Mouse (Mus musculus) midbrain, embryonic 11.5 days (tissue): ENCODE measurements around the gene Ints5. TPM values are rescaled to one million over a fixed set of nuclear protein-coding genes. Genes with fewer than 3 reads are reported as not detected.
A peak's percentile ranks its signal among the peaks of the same experiment; 100 is the strongest.
"Not testable (repeated sequence)": the region's sequence is repeated elsewhere in the genome, so short reads cannot be mapped to it uniquely, and the experiment has no call there.

ENCODE experiments used
- ATAC-seq: fragments of 200-750 bp; cut with Nextera tagmentation; 2 replicates; pipeline ENCODE4 v1.8.0; 2017; ENCODE audit warnings: moderate TSS enrichment, moderate library complexity; ENCODE audit not compliant: low FRiP score
- DNase-seq: peaks from one replicate; pipeline ENCODE4 v3.0.0; 2015; ENCODE audit warnings: low spot score; ENCODE audit errors: missing footprints
- H3K27ac ChIP-seq: fragments of 300-500 bp; sonication (generic); 2 replicates; pipeline ENCODE4 v1.5.1; 2014; ENCODE audit warnings: low read depth, low read length
- H3K27me3 ChIP-seq: fragments of 300-500 bp; sonication (generic); 2 replicates; pipeline ENCODE4 v1.6.1; 2014; ENCODE audit warnings: mild to moderate bottlenecking, low read length, moderate library complexity, mixed read lengths; ENCODE audit not compliant: control insufficient read depth, insufficient read depth
- H3K36me3 ChIP-seq: fragments of 300-500 bp; sonication (generic); 2 replicates; pipeline ENCODE4 v1.6.1; 2014; ENCODE audit warnings: mild to moderate bottlenecking, low read length, moderate library complexity, mixed read lengths; ENCODE audit not compliant: control insufficient read depth, insufficient read depth
- H3K4me1 ChIP-seq: fragments of 300-500 bp; sonication (generic); 2 replicates; pipeline ENCODE4 v1.6.1; 2014; ENCODE audit warnings: low read length; ENCODE audit not compliant: control insufficient read depth, insufficient read depth
- H3K4me2 ChIP-seq: fragments of 300-500 bp; sonication (generic); 2 replicates; pipeline ENCODE4 v1.6.1; 2014; ENCODE audit warnings: mild to moderate bottlenecking, moderate library complexity
- H3K4me3 ChIP-seq: fragments of 300-500 bp; sonication (generic); 2 replicates; pipeline ENCODE4 v1.5.1; 2014; ENCODE audit warnings: low read depth, low read length
- H3K9ac ChIP-seq: fragments of 300-500 bp; sonication (generic); 2 replicates; pipeline ENCODE4 v1.6.1; 2014; ENCODE audit warnings: low read length
- H3K9me3 ChIP-seq: fragments of 300-500 bp; sonication (generic); 2 replicates; pipeline ENCODE4 v1.6.1; 2016; ENCODE audit warnings: low read length; ENCODE audit not compliant: control insufficient read depth
- WGBS: fragments of 180-500 bp; shearing (Covaris S2); extraction: QIAGEN DNeasy Blood & Tissue Kit; methylation state at CpG from one replicate; pipeline ENCODE4 v1.1.7; 2014; 5-methylcytosine and 5-hydroxymethylcytosine counted together
- polyA plus RNA-seq: library from polyadenylated mRNA; unstranded; fragments of >200 nt; fragmentation: Nextera tagmentation; extraction: Ambion mirVana; gene quantifications from 2 replicates; pipeline ENCODE4 v1.2.1, GENCODE M21; 2014

Ints5 gene
- polyA plus RNA-seq, 1 experiment from 2014 or later = 33.3 TPM

DNA sequence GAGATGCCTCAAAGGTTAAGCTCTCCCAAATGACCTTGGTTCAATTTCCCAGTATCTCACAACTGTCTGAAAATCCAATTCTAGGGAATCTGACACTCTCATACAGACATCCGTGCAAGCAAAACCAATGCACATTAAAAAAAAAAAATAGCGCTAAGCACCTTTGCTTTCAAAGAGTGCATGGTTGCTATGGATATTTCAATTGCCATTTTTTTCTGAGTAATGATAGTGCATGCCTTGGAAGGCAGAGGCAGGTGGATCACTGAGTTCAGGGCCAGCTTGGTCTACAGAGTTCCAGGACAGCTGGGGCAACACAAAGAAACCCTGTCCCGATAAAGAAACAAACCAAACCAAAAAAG lies 11.8 kb upstream of the Ints5 start:
- no peak for DNase-seq
- peak; percentile 42 for ATAC-seq
- H3K27me3 ChIP-seq = no peaks in the 10 kb centered on the region
- no peaks in the 10 kb centered on the region for H3K36me3 ChIP-seq
- peak overlapping the region; percentile 73 for H3K4me3 ChIP-seq
- peak overlapping the region; percentile 87 for H3K4me2 ChIP-seq
- H3K9me3 ChIP-seq = no peaks in the 10 kb centered on the region
- H3K4me1 ChIP-seq = peaks cover 7% of the 10 kb centered on the region; the same call in 1 of the 2 replicates
- peak overlapping the region; percentile 87 for H3K9ac ChIP-seq
- H3K27ac ChIP-seq = peak overlapping the region; percentile 56; the same call in 1 of the 2 replicates
- 13% methylated on average over 3 of the region's 3 CpGs for WGBS

DNA sequence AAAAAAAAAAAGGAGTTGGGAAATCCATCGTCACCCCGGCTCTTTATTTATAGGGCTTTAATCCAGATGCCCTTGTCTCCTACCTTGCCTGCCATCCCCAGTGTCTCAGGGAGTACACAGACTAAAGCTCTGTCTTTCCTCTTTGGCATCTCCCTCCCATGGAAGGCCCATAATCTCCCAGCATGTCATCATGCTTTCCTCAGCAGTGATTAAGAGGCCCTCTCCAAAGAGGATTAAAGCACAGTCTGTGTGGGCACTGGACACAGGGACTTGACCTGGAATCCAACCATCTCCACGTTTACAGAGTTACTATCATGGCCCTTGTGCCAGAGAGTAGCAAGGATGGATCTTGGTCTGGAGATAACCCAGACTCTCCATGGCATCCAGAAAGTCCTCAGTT lies 9.2 kb upstream of the Ints5 start, which contains the start of the genes Lbhd1 and Gm49403:
Lbhd1 (plus strand) TSS at position 117 of the 400 bp plus-strand sequence.
Gm49403 (plus strand) TSS at position 315 of the 400 bp plus-strand sequence.
- no peak within 1 kb of the TSS for H3K4me3 ChIP-seq
- H3K36me3 ChIP-seq = no peaks in the 10 kb centered on the region
- DNase-seq (no peak), ATAC-seq (no peak)
- no peaks in the 10 kb centered on the region for H3K9me3 ChIP-seq
- 64% methylated on average over 3 of the region's 3 CpGs for WGBS
- H3K9ac ChIP-seq = no peak within 1 kb of the TSS
- H3K27me3 ChIP-seq = no peaks in the 10 kb centered on the region
- no peak within 1 kb of the TSS for H3K27ac ChIP-seq
- H3K4me2 ChIP-seq = no peak within 1 kb of the TSS
- peaks cover 14% of the 10 kb centered on the region for H3K4me1 ChIP-seq

DNA sequence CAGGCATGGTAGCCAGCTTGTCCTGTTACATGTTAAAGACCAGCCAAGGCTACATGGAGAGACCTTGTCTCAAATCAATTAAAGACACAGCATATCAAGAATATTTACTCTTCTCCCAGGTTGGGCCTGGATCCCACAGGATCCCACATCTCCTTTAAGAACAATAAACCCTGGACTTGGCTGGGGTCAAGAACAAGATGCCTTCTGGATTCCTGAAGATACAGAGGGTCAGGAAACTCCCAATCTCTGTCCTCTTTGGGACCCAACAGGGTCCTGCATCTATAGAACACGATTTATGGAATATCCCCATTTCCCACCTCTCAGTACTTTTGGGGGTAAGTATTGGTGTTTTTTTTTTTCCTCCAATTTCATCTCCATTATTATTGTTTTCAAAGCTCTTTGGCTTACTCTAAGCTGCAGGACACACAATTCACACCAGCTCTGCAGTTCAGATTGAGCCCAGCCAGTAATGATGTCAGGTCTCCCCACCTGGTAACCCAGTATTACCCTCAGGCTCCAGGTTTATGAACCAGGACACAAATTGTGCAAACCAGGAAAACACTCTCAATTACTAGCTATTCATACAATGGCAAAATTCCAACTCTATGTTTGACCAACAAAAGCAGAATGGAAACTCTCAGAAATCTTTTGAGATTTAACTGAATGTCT lies 5.8 kb upstream of the Ints5 start:
- Histone ChIP-seq H3K36me3 (peaks cover 2% of the 10 kb centered on the region; the same call in 1 of the 2 replicates), H3K4me3 (no peak overlapping the region; the same call in 1 of the 2 replicates), H3K9me3 (no peaks in the 10 kb centered on the region), H3K27ac (peak overlapping the region; percentile 25; the same call in 1 of the 2 replicates), H3K4me2 (peak overlapping the region; percentile 88), H3K27me3 (no peaks in the 10 kb centered on the region), H3K4me1 (peaks cover 10% of the 10 kb centered on the region), H3K9ac (no peak overlapping the region; the same call in 1 of the 2 replicates)
- ATAC-seq (no peak), DNase-seq (no peak)
- WGBS = 43% methylated on average over 1 of the region's 1 CpGs

DNA sequence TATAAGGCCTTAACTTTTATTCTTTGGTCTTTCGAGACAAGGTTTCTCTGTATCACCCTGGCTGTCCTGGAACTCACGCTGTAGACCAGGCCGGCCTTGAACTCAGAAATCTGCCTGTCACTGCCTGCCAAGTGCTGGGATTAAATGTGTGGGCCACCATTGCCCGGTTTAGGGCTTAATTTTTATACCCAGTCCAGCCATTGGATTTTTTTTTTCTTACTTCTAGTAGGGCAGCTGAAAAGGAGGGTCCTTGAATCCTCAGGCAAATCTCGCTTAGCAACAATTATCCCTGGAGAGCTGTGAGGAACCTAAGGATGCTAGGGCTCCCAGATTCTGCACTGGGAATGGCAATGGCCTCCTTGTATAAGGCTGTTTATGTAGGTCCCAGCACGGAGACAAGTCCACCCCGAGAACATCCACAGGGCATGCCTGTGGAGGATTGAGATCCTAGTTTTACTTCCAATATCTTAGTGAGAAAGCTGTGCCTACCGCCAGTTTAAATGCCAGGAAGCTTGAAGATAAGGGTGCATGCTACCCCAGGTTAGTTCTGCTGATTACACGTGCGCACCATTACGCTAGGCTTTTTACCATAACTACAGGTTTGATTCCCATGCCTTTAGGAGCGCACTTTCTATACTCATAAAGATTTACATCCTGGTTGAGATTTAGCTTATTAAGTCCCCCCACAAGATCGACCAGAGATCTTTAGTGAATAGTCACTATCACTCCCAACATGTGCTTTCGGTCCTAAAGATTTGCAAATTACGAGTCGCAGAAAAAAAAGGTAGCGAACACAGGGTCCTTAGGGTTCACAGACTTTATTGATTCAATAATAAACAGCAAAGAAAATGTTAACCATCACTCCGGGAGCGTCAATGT lies 5.0 kb upstream of the Ints5 start:
- Histone ChIP-seq H3K27ac (peak overlapping the region; percentile 37; the same call in 1 of the 2 replicates), H3K27me3 (no peaks in the 10 kb centered on the region), H3K9ac (peak overlapping the region; percentile 93), H3K9me3 (no peaks in the 10 kb centered on the region), H3K4me2 (peak overlapping the region; percentile 88), H3K4me1 (peaks cover 10% of the 10 kb centered on the region), H3K4me3 (peak overlapping the region; percentile 59), H3K36me3 (peaks cover 2% of the 10 kb centered on the region; the same call in 1 of the 2 replicates)
- DNase-seq (peak; percentile 90), ATAC-seq (no peak)
- 13% methylated on average over 19 of the region's 19 CpGs for WGBS

DNA sequence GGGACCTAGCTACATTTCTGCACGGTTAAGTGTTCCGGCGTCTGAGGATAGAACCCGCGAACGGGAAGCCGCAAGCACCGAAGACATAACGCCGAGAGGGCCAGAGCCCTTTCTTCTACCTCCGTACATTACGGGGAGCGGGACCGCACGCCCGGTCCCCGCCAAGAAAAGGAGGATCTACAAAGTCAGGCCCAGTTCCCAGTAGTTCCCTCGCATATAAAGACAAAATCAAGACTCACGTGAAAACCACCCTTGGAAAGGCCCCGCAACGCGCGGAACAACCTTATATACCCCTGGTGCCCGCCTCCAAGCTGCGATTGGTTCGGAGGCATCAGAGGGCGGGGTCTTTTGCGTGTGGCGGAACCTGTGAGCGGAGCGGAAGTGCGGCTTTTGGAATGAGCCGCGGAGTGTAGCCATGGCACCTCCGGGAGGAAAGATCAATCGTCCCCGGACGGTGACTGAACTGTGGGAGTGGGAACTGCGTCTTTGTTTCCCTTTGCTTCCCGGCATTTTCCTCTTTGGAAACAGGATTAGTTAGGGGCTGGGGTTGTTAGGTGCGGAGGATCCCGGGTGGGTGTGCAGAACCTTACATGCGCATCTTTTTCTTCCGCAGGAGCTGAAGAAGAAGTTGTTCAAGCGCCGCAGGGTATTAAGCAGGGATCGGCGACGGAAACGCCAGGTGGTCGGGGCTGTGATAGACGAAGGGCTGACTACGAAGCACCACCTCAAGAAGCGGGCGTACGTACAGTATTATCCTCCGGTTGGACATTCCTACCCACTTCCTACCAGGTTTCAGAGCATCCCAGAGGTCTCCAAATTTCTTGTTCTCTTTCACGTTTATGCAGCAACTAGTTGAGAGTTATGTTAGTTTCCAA lies 4.1 kb upstream of the Ints5 start, which contains the start of the genes 1810009A15Rik and Gm49416:
1810009A15Rik (plus strand) TSS at position 343 of the 875 bp plus-strand sequence.
Gm49416 (plus strand) TSS at position 416 of the 875 bp plus-strand sequence.
- Histone ChIP-seq H3K36me3 (peaks cover 2% of the 10 kb centered on the region; the same call in 1 of the 2 replicates), H3K4me3 (peak within 1 kb of the TSS; percentile 59), H3K9me3 (no peaks in the 10 kb centered on the region), H3K9ac (peak within 1 kb of the TSS; percentile 93), H3K27ac (peak within 1 kb of the TSS; percentile 74), H3K4me1 (peaks cover 13% of the 10 kb centered on the region), H3K4me2 (peak within 1 kb of the TSS; percentile 88), H3K27me3 (no peaks in the 10 kb centered on the region)
- DNase-seq (peak; percentile 99), ATAC-seq (peak; percentile 94)
- WGBS = under 1% methylated on average over 58 of the region's 58 CpGs

DNA sequence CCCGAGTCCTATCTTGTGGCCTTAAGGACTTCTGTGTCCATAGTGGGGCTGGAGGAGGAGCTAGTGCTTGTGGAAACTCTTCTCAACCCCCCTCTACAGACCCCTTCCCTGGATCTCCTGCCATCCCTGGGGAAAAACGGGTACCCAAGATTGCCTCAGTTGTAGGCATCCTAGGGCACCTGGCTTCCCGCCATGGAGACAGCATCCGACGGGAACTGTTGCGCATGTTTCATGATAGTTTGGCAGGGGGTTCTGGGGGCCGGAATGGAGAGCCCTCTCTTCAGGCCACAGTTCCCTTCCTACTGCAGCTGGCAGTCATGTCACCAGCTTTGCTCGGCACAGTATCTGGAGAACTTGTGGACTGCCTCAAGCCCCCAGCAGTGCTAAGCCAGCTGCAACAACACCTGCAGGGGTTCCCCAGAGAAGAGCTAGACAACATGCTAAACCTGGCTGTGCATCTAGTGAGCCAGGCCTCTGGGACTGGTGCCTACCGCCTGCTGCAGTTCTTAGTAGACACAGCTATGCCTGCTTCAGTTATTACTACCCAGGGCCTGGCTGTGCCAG lies 2.7 kb downstream of the Ints5 start:
- Histone ChIP-seq H3K9ac (no peak overlapping the region), H3K27me3 (no peaks in the 10 kb centered on the region), H3K4me1 (peaks cover 18% of the 10 kb centered on the region), H3K36me3 (peaks cover 9% of the 10 kb centered on the region), H3K4me3 (no peak overlapping the region), H3K4me2 (no peak overlapping the region), H3K9me3 (no peaks in the 10 kb centered on the region), H3K27ac (no peak overlapping the region)
- WGBS = 91% methylated on average over 9 of the region's 9 CpGs
- ATAC-seq (no peak), DNase-seq (no peak)

DNA sequence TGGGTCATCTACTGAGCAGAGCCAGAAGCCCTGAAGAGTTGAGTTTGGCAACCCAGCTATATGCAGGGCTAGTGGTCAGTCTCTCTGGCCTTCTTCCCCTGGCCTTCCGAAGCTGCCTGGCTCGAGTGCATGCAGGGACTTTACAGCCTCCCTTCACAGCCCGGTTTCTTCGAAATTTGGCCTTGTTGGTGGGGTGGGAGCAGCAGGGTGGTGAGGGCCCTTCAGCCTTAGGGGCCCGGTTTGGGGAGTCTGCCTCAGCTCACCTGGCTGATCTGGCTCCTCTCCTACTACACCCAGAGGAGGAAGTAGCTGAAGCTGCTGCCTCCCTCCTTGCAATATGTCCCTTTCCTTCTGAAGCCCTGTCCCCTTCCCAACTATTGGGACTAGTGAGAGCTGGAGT lies 3.4 kb downstream of the Ints5 start:
- not testable (repeated sequence) for H3K9ac ChIP-seq, H3K27me3 ChIP-seq, H3K36me3 ChIP-seq, ATAC-seq, H3K4me3 ChIP-seq, H3K27ac ChIP-seq, DNase-seq, H3K9me3 ChIP-seq, H3K4me2 ChIP-seq
- WGBS = 91% methylated on average over 5 of the region's 5 CpGs
- peaks cover 18% of the 10 kb centered on the region for H3K4me1 ChIP-seq

DNA sequence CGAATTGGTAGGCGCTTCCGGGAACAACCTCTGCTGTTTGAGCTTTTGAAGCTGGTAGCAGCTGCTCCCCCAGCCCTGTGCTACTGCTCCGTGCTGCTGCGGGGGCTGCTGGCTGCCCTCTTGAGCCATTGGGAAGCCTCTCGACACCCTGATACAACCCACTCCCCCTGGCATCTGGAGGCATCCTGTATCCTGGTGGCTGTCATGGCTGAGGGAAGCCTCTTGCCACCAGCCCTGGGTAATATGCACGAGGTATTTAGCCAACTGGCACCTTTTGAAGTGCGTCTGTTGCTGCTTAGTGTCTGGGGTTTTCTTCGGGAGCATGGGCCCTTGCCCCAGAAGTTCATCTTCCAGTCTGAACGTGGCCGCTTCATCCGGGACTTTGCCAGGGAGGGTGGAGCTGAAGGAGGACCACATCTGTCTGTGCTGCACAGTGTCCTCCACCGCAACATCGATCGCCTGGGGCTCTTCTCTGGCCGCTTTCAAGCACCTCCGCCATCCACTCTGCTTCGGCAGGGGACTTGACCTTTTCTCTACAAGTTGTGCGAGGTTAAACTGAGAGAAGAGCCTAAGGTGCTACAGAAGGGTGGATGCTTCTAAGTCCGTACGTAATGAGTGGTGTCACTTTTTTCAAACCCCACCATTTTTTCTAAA lies 4.5 kb downstream of the Ints5 start:
- H3K4me3 ChIP-seq = peak overlapping the region; percentile 95
- WGBS = 33% methylated on average over 21 of the region's 21 CpGs
- not testable (repeated sequence) for H3K27me3 ChIP-seq, H3K9me3 ChIP-seq
- DNase-seq (peak; percentile 87), ATAC-seq (peak; percentile 71)
- H3K4me1 ChIP-seq = peaks cover 18% of the 10 kb centered on the region
- H3K27ac ChIP-seq = peak overlapping the region; percentile 50
- peak overlapping the region; percentile 32; the same call in 1 of the 2 replicates for H3K9ac ChIP-seq
- H3K36me3 ChIP-seq = peaks cover 11% of the 10 kb centered on the region
- peak overlapping the region; percentile 49 for H3K4me2 ChIP-seq
